Mouse (Mus musculus): ENCODE measurements around the gene F930015N05Rik.

DNA sequence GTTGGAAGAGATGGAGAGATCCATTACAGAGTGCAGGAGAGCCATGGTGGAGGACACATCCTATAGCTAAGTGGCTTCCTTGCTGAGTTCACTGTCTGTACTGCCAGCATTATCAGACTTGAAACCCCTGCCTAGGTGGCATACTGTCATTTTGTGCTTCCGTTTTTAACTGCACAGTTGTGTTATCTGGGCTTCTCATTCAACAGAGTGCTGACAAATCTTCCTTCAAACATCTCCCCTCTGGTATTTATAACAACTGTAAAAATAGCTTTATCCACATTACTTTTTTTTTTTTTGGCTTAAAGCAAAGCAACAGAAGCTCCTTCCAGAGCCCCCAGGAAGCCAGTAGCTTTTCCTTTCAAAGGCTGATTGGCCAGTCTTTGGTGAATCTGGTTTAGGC lies 8.8 kb upstream of the F930015N05Rik start:
- TF ChIP-seq E2F4 (IDR thresholded peaks at IDR 0.05; ENCODE audit: insufficient read depth), result no peak
- TF ChIP-seq TCF12 (IDR thresholded peaks at IDR 0.05; ENCODE audit: insufficient read depth, poor library complexity, severe bottlenecking), result no peak

Measured in myocyte (in vitro differentiated cells).